Mouse (Mus musculus) limb, embryonic 14.5 days (tissue): Measurements from ENCODE around the gene Hist1h1t. TPM values are rescaled to one million over a fixed set of nuclear protein-coding genes. Genes with fewer than 3 reads are reported as not detected.
"Not testable (repeated sequence)": the region's sequence is repeated elsewhere in the genome, so short reads cannot be mapped to it uniquely, and the experiment has no call there.

Experiments
- ATAC-seq: fragments of 200-750 bp; cut with Nextera tagmentation; 2 replicates; pipeline ENCODE4 v1.8.0; 2017; ENCODE audit warnings: low read depth, moderate number of reproducible peaks, moderate TSS enrichment; ENCODE audit not compliant: low FRiP score
- DNase-seq: peaks from one replicate; pipeline ENCODE4 v3.0.0-alpha.2; 2015; ENCODE audit warnings: low spot score
- H3K27ac ChIP-seq: fragments of 300-500 bp; sonication (generic); replicated peaks from 2 replicates; pipeline ENCODE4 v1.5.1; 2014; ENCODE audit warnings: low read depth, mild to moderate bottlenecking, low read length, moderate library complexity, mixed read lengths
- H3K27me3 ChIP-seq: fragments of 300-500 bp; sonication (generic); 2 replicates; pipeline ENCODE4 v1.6.1; 2014; ENCODE audit warnings: low read length, mixed read lengths; ENCODE audit not compliant: control insufficient read depth, insufficient read depth
- H3K36me3 ChIP-seq: fragments of 300-500 bp; sonication (generic); 2 replicates; pipeline ENCODE4 v1.6.1; 2014; ENCODE audit warnings: mild to moderate bottlenecking, low read length, moderate library complexity, mixed read lengths; ENCODE audit not compliant: control insufficient read depth, insufficient read depth
- H3K4me1 ChIP-seq: fragments of 300-500 bp; sonication (generic); 2 replicates; pipeline ENCODE4 v1.6.1; 2014; ENCODE audit warnings: antibody characterized with exemption, low read length, mixed read lengths; ENCODE audit not compliant: control insufficient read depth, insufficient read depth
- H3K4me2 ChIP-seq: fragments of 300-500 bp; sonication (generic); replicated peaks from 2 replicates; pipeline ENCODE4 v1.6.1; 2014; ENCODE audit warnings: low read depth, mild to moderate bottlenecking, low read length, moderate library complexity; ENCODE audit not compliant: severe bottlenecking
- H3K4me3 ChIP-seq: fragments of 300-500 bp; sonication (generic); replicated peaks from 2 replicates; pipeline ENCODE4 v1.5.1; 2014; ENCODE audit warnings: low read length
- H3K9ac ChIP-seq: fragments of 300-500 bp; sonication (generic); 2 replicates; pipeline ENCODE4 v1.6.1; 2014; ENCODE audit warnings: mild to moderate bottlenecking, low read depth, low read length, moderate library complexity; ENCODE audit not compliant: severe bottlenecking
- H3K9me3 ChIP-seq: fragments of 300-500 bp; sonication (generic); 2 replicates; pipeline ENCODE4 v1.6.1; 2016; ENCODE audit warnings: low read length; ENCODE audit not compliant: control insufficient read depth
- POLR2A ChIP-seq: fragments of 200-500 bp; IDR thresholded peaks from 2 replicates; pipeline ENCODE4 v1.8.0; 2012; ENCODE audit warnings: inconsistent platforms, mild to moderate bottlenecking, moderate library complexity, borderline replicate concordance; ENCODE audit not compliant: insufficient read depth, insufficient read length; ENCODE audit errors: extremely low read depth
- WGBS: fragments of 180-500 bp; shearing (Covaris S2); extraction: QIAGEN DNeasy Blood & Tissue Kit; methylation state at CpG from one replicate; pipeline ENCODE4 v1.1.7; 2014; 5-methylcytosine and 5-hydroxymethylcytosine counted together
- polyA plus RNA-seq, 2 experiments: library from polyadenylated mRNA; depleted of rRNA in 1 of 2; stranded (reverse) in 1 of 2; unstranded in 1 of 2; fragments of >200 nt; fragmentation: Nextera tagmentation in 1 of 2; extraction: Ambion mirVana in 1 of 2; gene quantifications; 2 replicates each; pipeline versions ENCODE4 v1.2.1 to v1.2.3; 2012 to 2014

Gene Hist1h1t
- polyA plus RNA-seq, 2 experiments, result 0.20 to 0.21 TPM

- no peak for ATAC-seq
- Histone ChIP-seq H3K27ac (no peak overlapping the region), H3K9ac (no peak overlapping the region), H3K4me3 (no peak overlapping the region), H3K4me2 (no peak overlapping the region), H3K4me1 (0 out of 2 replicates have a peak, but pooled peaks cover 5% of the 10 kb centered on the region), H3K27me3 (no peaks in the 10 kb centered on the region), H3K36me3 (no peaks in the 10 kb centered on the region), H3K9me3 (no peaks in the 10 kb centered on the region)
- TF ChIP-seq POLR2A, result no peak
- no peak for DNase-seq
- WGBS, result 83% methylated on average over 5 of the region's 5 CpGs
Observed at GRCm38 (mm10) chr13:23716261-23717042, 20.8 kb downstream of the Hist1h1t start.

- WGBS, result 55% methylated on average over 11 of the region's 11 CpGs
- Histone ChIP-seq H3K27ac (no peak overlapping the region), H3K4me3 (no peak overlapping the region), H3K9ac (no peak overlapping the region), H3K4me2 (no peak overlapping the region), H3K4me1 (0 out of 2 replicates have a peak, but pooled peaks cover 5% of the 10 kb centered on the region), H3K36me3 (no peaks in the 10 kb centered on the region), H3K27me3 (no peaks in the 10 kb centered on the region), H3K9me3 (no peaks in the 10 kb centered on the region)
- no peak for ATAC-seq
- DNase-seq, result no peak
- no peak for TF ChIP-seq POLR2A
Observed at GRCm38 (mm10) chr13:23717176-23717575, 21.6 kb downstream of the Hist1h1t start.

DNA sequence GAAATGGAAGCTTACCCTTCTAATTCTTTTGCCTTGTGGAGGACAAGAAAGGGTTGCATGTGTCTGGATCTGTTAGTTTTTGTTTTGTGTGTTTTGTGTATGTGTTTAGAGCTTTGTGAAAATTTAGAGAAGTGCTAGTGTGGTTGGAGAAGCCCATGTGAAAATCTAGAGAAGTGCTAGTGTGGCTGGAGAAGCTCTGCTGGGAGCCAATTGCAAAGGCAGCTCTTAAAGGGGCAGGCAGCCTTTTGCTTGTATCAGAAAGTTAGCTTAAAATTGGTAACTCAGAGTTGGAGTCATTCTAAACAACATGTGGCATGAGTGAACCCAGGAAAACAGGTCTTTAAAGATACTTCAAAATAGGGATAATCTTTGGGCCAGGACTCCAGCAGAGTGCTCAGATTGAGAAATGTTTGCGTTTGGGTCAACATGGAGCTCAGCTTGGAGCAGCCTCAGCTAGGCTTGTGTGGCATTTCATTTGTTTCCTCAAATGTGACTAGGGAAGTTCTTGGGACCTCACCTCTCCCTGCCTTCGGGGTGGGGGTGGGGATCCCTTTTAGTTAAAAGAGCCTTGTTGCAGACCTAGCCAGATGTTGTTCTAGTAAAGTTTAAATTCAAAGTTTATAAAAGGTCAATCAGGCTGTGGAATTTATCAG, 22.1 kb downstream of the Hist1h1t start:
- not testable (repeated sequence) for H3K9me3 ChIP-seq, H3K4me2 ChIP-seq, H3K4me1 ChIP-seq, H3K9ac ChIP-seq, H3K27me3 ChIP-seq, H3K4me3 ChIP-seq, DNase-seq, H3K36me3 ChIP-seq, H3K27ac ChIP-seq, ATAC-seq
- 8% methylated on average over 2 of the region's 2 CpGs for WGBS

- Histone ChIP-seq H3K36me3 (no peaks in the 10 kb centered on the region), H3K4me2 (no peak overlapping the region), H3K27ac (no peak overlapping the region), H3K9ac (no peak overlapping the region), H3K4me3 (no peak overlapping the region), H3K27me3 (no peaks in the 10 kb centered on the region), H3K9me3 (no peaks in the 10 kb centered on the region), H3K4me1 (no peaks in the 10 kb centered on the region)
- no peak for DNase-seq
- no peak for TF ChIP-seq POLR2A
- ATAC-seq, result no peak
- WGBS, result 87% methylated on average over 4 of the region's 4 CpGs
Observed at GRCm38 (mm10) chr13:23724239-23724638, 28.6 kb downstream of the Hist1h1t start.

- Histone ChIP-seq H3K9ac (no peak overlapping the region), H3K27ac (no peak overlapping the region), H3K27me3 (no peaks in the 10 kb centered on the region), H3K36me3 (no peaks in the 10 kb centered on the region), H3K4me1 (no peaks in the 10 kb centered on the region), H3K4me3 (no peak overlapping the region), H3K9me3 (no peaks in the 10 kb centered on the region), H3K4me2 (no peak overlapping the region)
- DNase-seq (no peak), ATAC-seq (no peak)
- 33% methylated on average over 1 of the region's 1 CpGs for WGBS
- no peak for TF ChIP-seq POLR2A
Observed at GRCm38 (mm10) chr13:23725213-23725612, 29.6 kb downstream of the Hist1h1t start.
